In the genomic region with DNA sequence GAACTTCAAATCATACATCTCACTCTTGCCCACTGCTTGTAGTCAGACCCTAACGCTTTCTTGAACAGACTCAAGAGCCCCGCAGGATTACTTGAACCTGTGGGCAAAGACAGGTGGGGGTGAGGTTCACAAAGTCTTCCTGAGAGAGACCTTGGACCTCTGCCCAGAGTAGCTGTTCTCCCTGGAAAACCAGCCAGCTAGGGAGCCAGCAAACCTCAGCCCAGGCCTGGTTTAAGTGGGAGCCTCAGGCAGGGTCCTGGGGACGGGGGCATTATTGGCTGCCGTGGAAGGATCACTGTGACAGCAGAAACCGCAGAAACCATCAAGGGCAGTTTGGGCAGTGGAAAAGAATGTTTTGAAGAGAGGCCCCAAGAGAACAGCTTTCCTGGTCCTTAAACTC, we compare ENCODE assay signal across 10 mouse cellular contexts. TPM values are rescaled to one million over a fixed set of nuclear protein-coding genes. Genes with fewer than 3 reads are reported as not detected.
A peak's percentile ranks its signal among the peaks of the same experiment; 100 is the strongest.
DNase-seq lines count a peak whose midpoint lies in the region; ATAC-seq and TF ChIP-seq lines count a peak whose summit lies in the region.
"Had no signal": no experiment of that assay in that cellular context is flagged by ENCODE, and none has a peak within 500 bp of the region (broad histone marks: within the 10 kb centered on the region; RNA-seq: fewer than 3 reads in every experiment).

No protein-coding gene starts in this region.

- no peak for TF ChIP-seq POLR2A in bone marrow, adult 2 months (IDR thresholded peaks at IDR 0.05; ENCODE audit: borderline replicate concordance, control insufficient read depth, low read depth, low read length)

- H3K4me2 ChIP-seq in heart, embryonic 16.5 days (ENCODE audit: low read depth, low read length): no peak overlapping the region
- no peak overlapping the region for H3K4me2 ChIP-seq in liver, embryonic 15.5 days
- H3K4me2 ChIP-seq: forebrain, embryonic 15.5 days had no signal

- H3K9me3 ChIP-seq in heart, embryonic 16.5 days (replicated peaks; ENCODE audit: control insufficient read depth, low read length): no peaks in the 10 kb centered on the region
- no peaks in the 10 kb centered on the region for H3K9me3 ChIP-seq in liver, embryonic 15.5 days (replicated peaks)
- H3K9me3 ChIP-seq: forebrain, embryonic 15.5 days; megakaryocyte, embryonic 14.5 days had no signal

- TF ChIP-seq CTCF in bone marrow, adult 2 months (IDR thresholded peaks at IDR 0.05; ENCODE audit: control insufficient read depth, insufficient read depth, low read length): no peak

- H3K27ac ChIP-seq in heart, embryonic 16.5 days (ENCODE audit: low read length): peak overlapping the region; percentile 71
- H3K27ac ChIP-seq in bone marrow, adult 2 months (ENCODE audit: control insufficient read depth, insufficient read depth, low read depth, low read length, poor library complexity): peak overlapping the region; percentile 47
- H3K27ac ChIP-seq in liver, embryonic 15.5 days (replicated peaks): peak overlapping the region; percentile 75
- H3K27ac ChIP-seq: forebrain, embryonic 15.5 days had no signal

- peaks cover 45% of the 10 kb centered on the region for H3K4me1 ChIP-seq in heart, embryonic 16.5 days (ENCODE audit: control insufficient read depth, insufficient read depth, low read length)
- H3K4me1 ChIP-seq in bone marrow, adult 2 months (ENCODE audit: control insufficient read depth, insufficient read depth, low read length): peaks cover 15% of the 10 kb centered on the region
- peaks cover 61% of the 10 kb centered on the region for H3K4me1 ChIP-seq in liver, embryonic 15.5 days (replicated peaks)

- peak overlapping the region; percentile 40 for H3K9ac ChIP-seq in heart, embryonic 16.5 days (ENCODE audit: low read length)
- H3K9ac ChIP-seq in liver, embryonic 15.5 days: no peak overlapping the region
- H3K9ac ChIP-seq: forebrain, embryonic 15.5 days had no signal

- H3K36me3 ChIP-seq in heart, embryonic 16.5 days (ENCODE audit: control insufficient read depth, insufficient read depth): no peaks in the 10 kb centered on the region
- H3K36me3 ChIP-seq in liver, embryonic 15.5 days (replicated peaks): no peaks in the 10 kb centered on the region
- H3K36me3 ChIP-seq: forebrain, embryonic 15.5 days had no signal

- 65% methylated on average over 5 of the region's 5 CpGs for WGBS in heart, embryonic 16.5 days
- WGBS in bone marrow, adult 2 months: 75% methylated on average over 5 of the region's 5 CpGs
- WGBS in liver, embryonic 15.5 days (ENCODE audit: insufficient replicate concordance): 65% methylated on average over 5 of the region's 5 CpGs

- H3K4me3 ChIP-seq in heart, embryonic 16.5 days (ENCODE audit: low read length): no peak overlapping the region
- H3K4me3 ChIP-seq in bone marrow, adult 2 months (replicated peaks; ENCODE audit: control insufficient read depth, low read depth, low read length): no peak overlapping the region
- no peak overlapping the region for H3K4me3 ChIP-seq in liver, embryonic 15.5 days (replicated peaks)
- H3K4me3 ChIP-seq: forebrain, embryonic 15.5 days; megakaryocyte, embryonic 14.5 days had no signal

- intact Hi-C loops in heart, postnatal 25 days (cut with DNase I): no loop called here
- intact Hi-C loops in left cerebral cortex, postnatal 10 days (cut with DNase I): no loop called here

- no peak for ATAC-seq in heart, embryonic 16.5 days (replicated peaks; ENCODE audit: extremely low read depth, insufficient read depth, low FRiP score)
- ATAC-seq in liver, embryonic 15.5 days (ENCODE audit: insufficient read depth): no peak
- ATAC-seq: forebrain, embryonic 15.5 days had no signal

- DNase-seq in heart, postnatal 25 days (ENCODE audit: low spot score): no peak
- DNase-seq in kidney, adult 18-20 months: peak; percentile 72
- DNase-seq in left cerebral cortex, postnatal 10 days (ENCODE audit: extremely low spot score in 1 of 2, low spot score in 2 of 2): no peak
- DNase-seq in retina, postnatal 1 day: no peak
- DNase-seq: thymus, postnatal 36 days had no signal

- no peaks in the 10 kb centered on the region for H3K27me3 ChIP-seq in heart, embryonic 16.5 days (ENCODE audit: control insufficient read depth, insufficient read depth, low read length)
- H3K27me3 ChIP-seq in liver, embryonic 15.5 days: no peaks in the 10 kb centered on the region
- H3K27me3 ChIP-seq: forebrain, embryonic 15.5 days; megakaryocyte, embryonic 14.5 days had no signal

RNA-seq across cellular contexts. Expression of gene Ptma, which starts 29.2 kb away (rescaled TPM):
- 702 and 1,064 TPM in 2 replicates for polyA plus RNA-seq in heart, embryonic 16.5 days (2015; fragmentation: Nextera tagmentation; extraction: Ambion mirVana)
- total RNA-seq in heart, postnatal 25 days (2021): 100 to 1,000 TPM; 231 to 265 TPM
- polyA plus RNA-seq in bone marrow, adult 2 months (2011; ENCODE audit: insufficient read depth, insufficient read length, low replicate concordance, missing spikeins): 1,145 and 1,395 TPM in 2 replicates
- 634 and 778 TPM in 2 replicates for polyA plus RNA-seq in liver, embryonic 15.5 days (2015; fragmentation: Nextera tagmentation; extraction: Ambion mirVana)
- 100 to 1,000 TPM; 438 to 477 TPM for total RNA-seq in left cerebral cortex, postnatal 10 days (2021)
